Mouse (Mus musculus) CH12.LX (cell line): ENCODE results near the gene Kcnd3.

Experiments used
- CHD1 ChIP-seq: IDR thresholded peaks from 2 replicates; pipeline ENCODE4 v1.6.1; 2012; ENCODE audit warnings: low read depth, low read length, improper control_type of control experiment, inconsistent platforms
- CTCF ChIP-seq, 2 experiments: IDR thresholded peaks in 1 of 2; conservative IDR thresholded peaks in 1 of 2; 2 replicates each; pipeline ENCODE4 v1.5.1; 2011 to 2012; ENCODE audit warnings: low read depth in 2 of 2, low read length in 2 of 2, improper control_type of control experiment in 1 of 2, inconsistent platforms in 1 of 2, mild to moderate bottlenecking in 1 of 2, moderate library complexity in 1 of 2
- HCFC1 ChIP-seq: IDR thresholded peaks from 2 replicates; pipeline ENCODE4 v1.6.1; 2012; ENCODE audit warnings: low read depth, mild to moderate bottlenecking, inconsistent platforms, low read length, improper control_type of control experiment
- MAX ChIP-seq: IDR thresholded peaks from 2 replicates; pipeline ENCODE4 v1.6.1; 2011; ENCODE audit warnings: low read length, improper control_type of control experiment
- POLR2A ChIP-seq: IDR thresholded peaks from 2 replicates; pipeline ENCODE4 v1.6.1; 2011; ENCODE audit warnings: low read depth, mild to moderate bottlenecking, improper control_type of control experiment, low read length
- RCOR1 ChIP-seq: conservative IDR thresholded peaks from 2 replicates; pipeline ENCODE4 v1.6.1; 2012; ENCODE audit warnings: low read depth, mild to moderate bottlenecking, inconsistent platforms, low read length, improper control_type of control experiment

- TF ChIP-seq MAX = no peak
- no peak for TF ChIP-seq POLR2A
- no peak for TF ChIP-seq CHD1
- TF ChIP-seq HCFC1 = no peak
- no peak for TF ChIP-seq CTCF (conservative IDR thresholded peaks at IDR 0.05 in 1 of 2, IDR thresholded peaks at IDR 0.05 in 1 of 2; ENCODE audit: low read depth in 2 of 2, low read length in 2 of 2)
- no peak for TF ChIP-seq RCOR1
These were observed 15.2 kb upstream of the Kcnd3 start for GRCm38 (mm10) chr3:105436971-105437370.
